Mouse (Mus musculus) liver, postnatal 0 days (tissue): ENCODE data around the gene Vnn3. TPM values are rescaled to one million over a fixed set of nuclear protein-coding genes. Genes with fewer than 3 reads are reported as not detected.

ENCODE experiments used
- ATAC-seq: fragments of 200-750 bp; cut with Nextera tagmentation; 2 replicates; pipeline ENCODE4 v1.8.0; 2017; ENCODE audit warnings: mild to moderate bottlenecking, moderate library complexity
- DNase-seq: peaks from one replicate; pipeline ENCODE4 v3.0.0-alpha.2; 2016
- H3K27ac ChIP-seq: fragments of 300-500 bp; sonication (generic); 2 replicates; pipeline ENCODE4 v1.5.1; 2014; ENCODE audit warnings: antibody characterized with exemption, moderate library complexity, mild to moderate bottlenecking, low read depth
- H3K27me3 ChIP-seq: fragments of 300-500 bp; sonication (generic); 2 replicates; pipeline ENCODE4 v1.6.1; 2014; ENCODE audit warnings: low read length, control low read depth, mixed read lengths; ENCODE audit not compliant: insufficient read depth
- H3K36me3 ChIP-seq: fragments of 300-500 bp; sonication (generic); replicated peaks from 2 replicates; pipeline ENCODE4 v1.6.1; 2014; ENCODE audit warnings: mild to moderate bottlenecking, control low read depth, low read length, moderate library complexity, mixed read lengths; ENCODE audit not compliant: insufficient read depth
- H3K4me1 ChIP-seq: fragments of 300-500 bp; sonication (generic); 2 replicates; pipeline ENCODE4 v1.6.1; 2014; ENCODE audit warnings: antibody characterized with exemption, mild to moderate bottlenecking, control low read depth; ENCODE audit not compliant: insufficient read depth
- H3K4me2 ChIP-seq: fragments of 300-500 bp; sonication (generic); 2 replicates; pipeline ENCODE4 v1.6.1; 2014; ENCODE audit warnings: low read depth, mild to moderate bottlenecking, low read length, moderate library complexity, mixed read lengths
- H3K4me3 ChIP-seq: fragments of 300-500 bp; sonication (generic); 2 replicates; pipeline ENCODE4 v1.5.1; 2014; ENCODE audit warnings: low read depth, low read length
- H3K9ac ChIP-seq: fragments of 300-500 bp; sonication (generic); replicated peaks from 2 replicates; pipeline ENCODE4 v1.6.1; 2014; ENCODE audit warnings: mild to moderate bottlenecking, moderate library complexity
- H3K9me3 ChIP-seq: fragments of 300-500 bp; sonication (generic); 2 replicates; pipeline ENCODE4 v1.6.1; 2016; ENCODE audit warnings: mild to moderate bottlenecking, control low read depth, low read length, mixed read lengths
- CTCF ChIP-seq: sonication (generic); IDR thresholded peaks from 2 replicates; pipeline ENCODE4 v1.5.1; 2016; ENCODE audit warnings: antibody characterized with exemption, low read depth
- EP300 ChIP-seq: IDR thresholded peaks from 2 replicates; pipeline ENCODE4 v1.6.1; 2016; ENCODE audit warnings: antibody characterized with exemption, low read depth, mild to moderate bottlenecking
- WGBS: fragments of 180-500 bp; shearing (Covaris S2); extraction: QIAGEN DNeasy Blood & Tissue Kit; methylation state at CpG from one replicate; pipeline ENCODE4 v1.1.7; 2014; ENCODE audit not compliant: insufficient replicate concordance; 5-methylcytosine and 5-hydroxymethylcytosine counted together
- polyA plus RNA-seq: library from polyadenylated mRNA; unstranded; fragments of >200 nt; fragmentation: Nextera tagmentation; extraction: Ambion mirVana; gene quantifications from 2 replicates; pipeline ENCODE4 v1.2.1, GENCODE M21; 2015

The Vnn3 gene
- polyA plus RNA-seq, 1 experiment from 2014 or later, result 137 TPM

GRCm38 (mm10) chr10:23884910-23885309, 33.6 kb downstream of the Vnn3 start:
- ATAC-seq, result peak; percentile 87

DNA sequence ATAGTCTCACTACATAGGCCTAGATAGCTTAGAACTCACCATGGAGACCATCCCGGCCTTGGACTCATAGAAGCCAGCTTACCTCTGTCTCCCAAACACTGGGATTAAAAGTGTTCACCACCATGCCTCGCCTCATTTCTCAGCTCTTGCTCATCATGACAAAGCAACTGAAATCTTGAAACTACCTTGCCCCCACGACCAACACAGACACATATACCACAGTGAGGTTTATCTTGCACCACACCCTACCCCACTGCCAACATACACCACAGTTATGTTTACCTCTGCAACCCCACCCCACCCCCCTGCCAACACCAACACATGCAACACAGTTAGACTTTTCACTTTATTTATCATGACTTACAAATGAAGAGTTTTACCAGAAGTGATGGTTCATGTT, 34.8 kb downstream of the Vnn3 start:
- H3K36me3 ChIP-seq, result no peaks in the 10 kb centered on the region
- H3K27ac ChIP-seq, result no peak overlapping the region; the same call in 1 of the 2 replicates
- no peaks in the 10 kb centered on the region for H3K27me3 ChIP-seq
- no peaks in the 10 kb centered on the region for H3K9me3 ChIP-seq
- no peak for ATAC-seq
- TF ChIP-seq EP300 (no peak), CTCF (no peak)
- WGBS, result 52% methylated on average over 3 of the region's 3 CpGs
- no peak overlapping the region for H3K4me3 ChIP-seq
- no peaks in the 10 kb centered on the region for H3K4me1 ChIP-seq
- no peak overlapping the region for H3K4me2 ChIP-seq
- DNase-seq, result no peak
- no peak overlapping the region for H3K9ac ChIP-seq

More at GRCm38 (mm10) chr10:23884910-23885309, 33.6 kb downstream of the Vnn3 start:
- TF ChIP-seq EP300 (peak; percentile 64; the same call in 1 of the 2 replicates), CTCF (no peak)
- Histone ChIP-seq H3K27ac (peak overlapping the region; percentile 81), H3K36me3 (no peaks in the 10 kb centered on the region), H3K9me3 (no peaks in the 10 kb centered on the region), H3K4me3 (no peak overlapping the region), H3K27me3 (no peaks in the 10 kb centered on the region), H3K4me2 (no peak overlapping the region), H3K9ac (no peak overlapping the region), H3K4me1 (no peaks in the 10 kb centered on the region)
- 51% methylated on average over 1 of the region's 1 CpGs for WGBS
- no peak for DNase-seq

DNA sequence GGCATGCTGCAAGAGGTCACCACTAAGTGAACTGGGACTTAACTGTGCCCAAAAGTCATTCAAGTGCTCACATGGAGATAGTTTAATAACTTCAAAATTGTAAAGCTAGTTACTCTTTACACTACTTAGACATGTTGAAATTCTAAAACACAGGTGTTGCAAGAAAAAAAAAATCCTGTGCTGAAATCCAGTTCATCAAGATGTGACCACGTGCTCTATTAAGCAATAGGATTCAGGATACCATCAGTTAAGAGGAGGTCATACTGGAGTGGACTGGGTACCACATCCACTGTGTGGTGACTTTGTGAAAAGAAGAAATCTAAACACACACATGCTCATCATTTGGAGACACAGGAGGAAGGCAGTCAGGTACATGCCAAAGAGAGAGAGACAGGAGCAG, 41.7 kb downstream of the Vnn3 start:
- ATAC-seq (peak; percentile 73), DNase-seq (no peak)
- TF ChIP-seq EP300 (no peak), CTCF (no peak)
- H3K9ac ChIP-seq, result no peak overlapping the region
- no peak overlapping the region for H3K4me2 ChIP-seq
- H3K4me3 ChIP-seq, result no peak overlapping the region
- no peaks in the 10 kb centered on the region for H3K27me3 ChIP-seq
- no peaks in the 10 kb centered on the region; the same call in 1 of the 2 replicates for H3K4me1 ChIP-seq
- H3K9me3 ChIP-seq, result no peaks in the 10 kb centered on the region
- no peak overlapping the region for H3K27ac ChIP-seq
- no peaks in the 10 kb centered on the region for H3K36me3 ChIP-seq
- 64% methylated on average over 1 of the region's 1 CpGs for WGBS

DNA sequence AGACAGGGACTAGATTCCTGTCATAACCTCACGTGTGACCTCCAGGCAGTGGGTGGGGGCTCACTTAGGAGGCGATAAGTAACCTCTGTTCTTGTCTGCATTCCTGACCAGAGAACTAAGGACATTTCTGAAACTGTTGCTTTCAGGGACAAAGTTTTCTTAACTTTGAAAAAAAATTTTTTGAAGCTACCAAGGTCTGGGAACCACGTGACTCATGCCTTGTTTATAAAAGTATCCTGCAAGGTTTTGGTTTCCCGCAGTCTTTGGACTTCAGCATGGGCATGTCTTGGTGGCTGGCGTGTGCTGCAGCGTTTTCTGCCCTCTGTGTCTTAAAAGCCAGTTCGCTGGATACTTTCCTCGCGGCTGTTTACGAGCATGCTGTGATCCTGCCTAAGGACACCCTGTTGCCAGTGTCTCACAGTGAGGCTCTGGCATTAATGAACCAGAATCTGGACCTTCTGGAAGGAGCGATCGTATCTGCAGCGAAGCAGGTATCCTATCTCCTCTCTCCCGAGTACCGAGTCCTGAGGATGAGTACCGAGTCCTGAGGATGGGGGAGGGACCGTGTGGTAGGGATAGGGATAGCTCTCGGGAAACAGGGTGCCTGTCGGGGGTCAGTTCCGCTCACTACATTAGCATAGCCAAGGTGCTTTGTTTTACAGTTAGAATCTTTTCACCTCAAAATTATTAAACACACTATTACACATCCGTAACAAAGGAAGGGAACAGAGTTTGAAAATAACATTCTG, 43.5 kb downstream of the Vnn3 start, which contains the start of gene Vnn1:
Vnn1 (plus strand) TSS at position 88 of the 749 bp plus-strand sequence.
- 30% methylated on average over 21 of the region's 21 CpGs for WGBS
- no peak for ATAC-seq
- Histone ChIP-seq H3K4me1 (no peaks in the 10 kb centered on the region; the same call in 1 of the 2 replicates), H3K4me3 (0 out of 2 replicates have a peak within 1 kb of the TSS, but pooled peaks have one; percentile 4), H3K4me2 (peak within 1 kb of the TSS; percentile 55), H3K27ac (no peak within 1 kb of the TSS), H3K9ac (0 out of 2 replicates have a peak within 1 kb of the TSS, but pooled peaks have one; percentile 32), H3K36me3 (no peaks in the 10 kb centered on the region), H3K9me3 (no peaks in the 10 kb centered on the region), H3K27me3 (no peaks in the 10 kb centered on the region)
- DNase-seq, result no peak
- no peak for TF ChIP-seq EP300
- no peak for TF ChIP-seq CTCF

DNA sequence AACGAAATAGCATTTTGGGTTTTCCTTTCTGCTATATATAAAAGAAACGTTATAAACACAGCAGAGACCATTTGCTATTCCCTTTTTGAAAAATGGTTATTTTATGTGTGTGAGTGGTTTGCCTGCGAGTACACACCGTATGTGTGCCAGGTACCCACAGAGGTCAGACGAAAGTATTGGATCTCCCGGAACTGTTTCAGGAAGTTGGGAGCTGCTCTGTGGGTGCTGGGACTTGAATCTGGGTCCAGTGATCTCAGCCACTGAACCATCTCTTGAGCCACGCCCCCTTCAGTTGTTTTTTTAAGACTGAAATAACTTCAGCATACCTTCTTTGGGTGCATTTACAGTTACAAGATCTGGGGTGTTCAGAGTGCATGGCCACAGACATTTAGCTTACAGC, 44.1 kb downstream of the Vnn3 start:
- Histone ChIP-seq H3K4me3 (no peak overlapping the region), H3K9me3 (no peaks in the 10 kb centered on the region), H3K36me3 (no peaks in the 10 kb centered on the region), H3K27me3 (no peaks in the 10 kb centered on the region), H3K4me1 (no peaks in the 10 kb centered on the region; the same call in 1 of the 2 replicates), H3K27ac (no peak overlapping the region), H3K9ac (no peak overlapping the region), H3K4me2 (no peak overlapping the region)
- no peak for ATAC-seq
- DNase-seq, result no peak
- no peak for TF ChIP-seq EP300
- TF ChIP-seq CTCF, result no peak
- WGBS, result 71% methylated on average over 7 of the region's 7 CpGs

GRCm38 (mm10) chr10:23901119-23901518, 49.9 kb downstream of the Vnn3 start:
- no peak for DNase-seq
- Histone ChIP-seq H3K4me2 (no peak overlapping the region), H3K9ac (no peak overlapping the region), H3K27ac (no peak overlapping the region), H3K36me3 (no peaks in the 10 kb centered on the region), H3K27me3 (no peaks in the 10 kb centered on the region), H3K4me1 (no peaks in the 10 kb centered on the region), H3K9me3 (no peaks in the 10 kb centered on the region), H3K4me3 (no peak overlapping the region)
- no peak for ATAC-seq
- TF ChIP-seq EP300 (no peak), CTCF (no peak)
- 82% methylated on average over 3 of the region's 3 CpGs for WGBS
